Mouse (Mus musculus): ENCODE measurements around the gene Sumo2. TPM values are rescaled to one million over a fixed set of nuclear protein-coding genes. Genes with fewer than 3 reads are reported as not detected.
A peak's percentile ranks its signal among the peaks of the same experiment; 100 is the strongest.
"Not testable (repeated sequence)": the region's sequence is repeated elsewhere in the genome, so short reads cannot be mapped to it uniquely, and the experiment has no call there.

Sumo2 gene
- total RNA-seq, 2 experiments from 2014 or later = 318 to 328 TPM

- Histone ChIP-seq H3K27ac (peak overlapping the region; percentile 90), H3K4me3 (peak overlapping the region; percentile 62)
- no peak for TF ChIP-seq CTCF (conservative IDR thresholded peaks at IDR 0.05)
These were observed 45.4 kb downstream of the Sumo2 start for GRCm38 (mm10) chr11:115490441-115491355.

GRCm38 (mm10) chr11:115488551-115489104, 47.4 kb downstream of the Sumo2 start:
- no peak overlapping the region for H3K4me3 ChIP-seq
- H3K27ac ChIP-seq = no peak overlapping the region
- DNase-seq (ENCODE audit: low spot score in 2 of 2) = no peak
- no peak for TF ChIP-seq CTCF (conservative IDR thresholded peaks at IDR 0.05)

More at GRCm38 (mm10) chr11:115490441-115491355, 45.4 kb downstream of the Sumo2 start:
- no peak for DNase-seq (ENCODE audit: low spot score in 2 of 2)

- Histone ChIP-seq H3K27ac (no peak overlapping the region), H3K4me3 (no peak overlapping the region)
- no peak for DNase-seq (ENCODE audit: low spot score in 2 of 2)
- TF ChIP-seq CTCF (conservative IDR thresholded peaks at IDR 0.05) = no peak
These were observed 50.9 kb downstream of the Sumo2 start for GRCm38 (mm10) chr11:115485155-115485554.

GRCm38 (mm10) chr11:115483726-115484125, 52.4 kb downstream of the Sumo2 start:
- peak; percentile 72 to 90 for DNase-seq (ENCODE audit: low spot score in 2 of 2)
- peak; percentile 99 for TF ChIP-seq CTCF (conservative IDR thresholded peaks at IDR 0.05)
- Histone ChIP-seq H3K4me3 (no peak overlapping the region), H3K27ac (peak overlapping the region; percentile 82)

- no peak for DNase-seq (ENCODE audit: low spot score in 2 of 2)
- Histone ChIP-seq H3K27ac (peak overlapping the region; percentile 82), H3K4me3 (no peak overlapping the region)
- no peak for TF ChIP-seq CTCF (conservative IDR thresholded peaks at IDR 0.05)
These were observed 52.8 kb downstream of the Sumo2 start for GRCm38 (mm10) chr11:115483278-115483677.

GRCm38 (mm10) chr11:115481553-115482259, 54.4 kb downstream of the Sumo2 start:
- no peak for TF ChIP-seq CTCF (conservative IDR thresholded peaks at IDR 0.05)

GRCm38 (mm10) chr11:115478296-115478938, 57.7 kb downstream of the Sumo2 start:
- DNase-seq (ENCODE audit: low spot score in 2 of 2) = no peak

More at GRCm38 (mm10) chr11:115481553-115482259, 54.4 kb downstream of the Sumo2 start:
- Histone ChIP-seq H3K27ac (peak overlapping the region; percentile 82), H3K4me3 (no peak overlapping the region)
- peak; percentile 58 to 83 for DNase-seq (ENCODE audit: low spot score in 2 of 2)

GRCm38 (mm10) chr11:115477388-115477787, 58.7 kb downstream of the Sumo2 start:
- not testable (repeated sequence) for DNase-seq (ENCODE audit: low spot score in 2 of 2); H3K4me3 ChIP-seq; H3K27ac ChIP-seq

More at GRCm38 (mm10) chr11:115478296-115478938, 57.7 kb downstream of the Sumo2 start:
- Histone ChIP-seq H3K27ac (no peak overlapping the region), H3K4me3 (no peak overlapping the region)
- TF ChIP-seq CTCF (conservative IDR thresholded peaks at IDR 0.05) = no peak

GRCm38 (mm10) chr11:115476630-115477029, 59.4 kb downstream of the Sumo2 start:
- DNase-seq (ENCODE audit: low spot score in 2 of 2); H3K27ac ChIP-seq: not testable (repeated sequence)
- H3K4me3 ChIP-seq = peak overlapping the region; percentile 94; the same call in 1 of the 2 replicates

- DNase-seq (ENCODE audit: low spot score in 2 of 2) = no peak
- peak overlapping the region; percentile 96; the same call in 1 of the 2 replicates for H3K27ac ChIP-seq
- peak overlapping the region; percentile 94 for H3K4me3 ChIP-seq
- TF ChIP-seq CTCF (conservative IDR thresholded peaks at IDR 0.05) = no peak
These were observed 60.3 kb downstream of the Sumo2 start for GRCm38 (mm10) chr11:115475758-115476237.

GRCm38 (mm10) chr11:115475025-115475757, 60.9 kb downstream of the Sumo2 start, which contains the start of gene Armc7:
Gene Armc7, plus strand, starts transcription at chr11:115475667.
- peak within 1 kb of the TSS; percentile 96 for H3K27ac ChIP-seq
- TF ChIP-seq CTCF (conservative IDR thresholded peaks at IDR 0.05) = no peak
- H3K4me3 ChIP-seq = peak within 1 kb of the TSS; percentile 94
- peak; percentile 94 to 96 for DNase-seq (ENCODE audit: low spot score in 2 of 2)

Data from layer of hippocampus, adult 2 months (tissue).